Mouse (Mus musculus) heart, postnatal 0 days (tissue): ENCODE results near the gene Fosl1. TPM values are rescaled to one million over a fixed set of nuclear protein-coding genes. Genes with fewer than 3 reads are reported as not detected.

Experiments used
- ATAC-seq: fragments of 200-750 bp; cut with Nextera tagmentation; 2 replicates; pipeline ENCODE4 v1.8.0; 2017; ENCODE audit warnings: low read depth, moderate number of reproducible peaks, moderate library complexity; ENCODE audit not compliant: insufficient read depth
- DNase-seq: peaks from one replicate; pipeline ENCODE4 v3.0.0-alpha.2; 2016; ENCODE audit warnings: low spot score
- H3K27ac ChIP-seq: fragments of 300-500 bp; sonication (generic); 2 replicates; pipeline ENCODE4 v1.5.1; 2014; ENCODE audit warnings: low read depth, mild to moderate bottlenecking
- H3K27me3 ChIP-seq: fragments of 300-500 bp; sonication (generic); 2 replicates; pipeline ENCODE4 v1.6.1; 2014; ENCODE audit warnings: low read length, mixed read lengths; ENCODE audit not compliant: control insufficient read depth, insufficient read depth
- H3K36me3 ChIP-seq: fragments of 300-500 bp; sonication (generic); replicated peaks from 2 replicates; pipeline ENCODE4 v1.6.1; 2014; ENCODE audit warnings: low read length, mixed read lengths; ENCODE audit not compliant: control insufficient read depth, insufficient read depth
- H3K4me1 ChIP-seq: fragments of 300-500 bp; sonication (generic); 2 replicates; pipeline ENCODE4 v1.6.1; 2014; ENCODE audit warnings: antibody characterized with exemption; ENCODE audit not compliant: control insufficient read depth, insufficient read depth
- H3K4me2 ChIP-seq: fragments of 300-500 bp; sonication (generic); 2 replicates; pipeline ENCODE4 v1.6.1; 2014; ENCODE audit warnings: low read depth, mild to moderate bottlenecking, low read length, moderate library complexity
- H3K4me3 ChIP-seq: fragments of 300-500 bp; sonication (generic); 2 replicates; pipeline ENCODE4 v1.5.1; 2014; ENCODE audit warnings: low read depth, low read length
- H3K9ac ChIP-seq: fragments of 300-500 bp; sonication (generic); replicated peaks from 2 replicates; pipeline ENCODE4 v1.6.1; 2014; ENCODE audit warnings: low read depth, low read length, mixed read lengths
- H3K9me3 ChIP-seq: fragments of 300-500 bp; sonication (generic); replicated peaks from 2 replicates; pipeline ENCODE4 v1.6.1; 2016; ENCODE audit warnings: low read length; ENCODE audit not compliant: control insufficient read depth
- CTCF ChIP-seq: IDR thresholded peaks from 2 replicates; pipeline ENCODE4 v1.5.1; 2016; ENCODE audit warnings: antibody characterized with exemption, control low read depth, low read depth
- EP300 ChIP-seq: IDR thresholded peaks from 2 replicates; pipeline ENCODE4 v1.6.1; 2016; ENCODE audit warnings: antibody characterized with exemption, low read depth
- WGBS: fragments of 180-500 bp; shearing (Covaris S2); extraction: QIAGEN DNeasy Blood & Tissue Kit; methylation state at CpG from one replicate; pipeline ENCODE4 v1.1.7; 2014; 5-methylcytosine and 5-hydroxymethylcytosine counted together
- polyA plus RNA-seq: library from polyadenylated mRNA; unstranded; fragments of >200 nt; fragmentation: Nextera tagmentation; extraction: Ambion mirVana; gene quantifications from 2 replicates; pipeline ENCODE4 v1.2.1, GENCODE M21; 2015
- total RNA-seq: library from RNA; depleted of rRNA; stranded (reverse); fragments of >200 nt; gene quantifications from 2 replicates; pipeline ENCODE4 v1.2.3, GENCODE M21; 2014; ENCODE audit warnings: low replicate concordance

Gene Fosl1
- total and polyA plus RNA-seq, 2 experiments from 2014 or later = 0.12 TPM; not detected in 1

GRCm38 (mm10) chr19:5422267-5422666 lies 25.1 kb upstream of the Fosl1 start:
- WGBS = 82% methylated on average over 10 of the region's 10 CpGs
- H3K27ac ChIP-seq = peak overlapping the region; percentile 18; the same call in 1 of the 2 replicates
- no peak overlapping the region for H3K4me2 ChIP-seq
- peaks cover 57% of the 10 kb centered on the region for H3K36me3 ChIP-seq
- no peaks in the 10 kb centered on the region for H3K9me3 ChIP-seq
- no peak overlapping the region for H3K4me3 ChIP-seq
- ATAC-seq (no peak), DNase-seq (no peak)
- H3K27me3 ChIP-seq = no peaks in the 10 kb centered on the region
- TF ChIP-seq EP300 = no peak
- no peak for TF ChIP-seq CTCF
- H3K4me1 ChIP-seq = peaks cover 15% of the 10 kb centered on the region
- no peak overlapping the region for H3K9ac ChIP-seq

GRCm38 (mm10) chr19:5422895-5423443 lies 24.4 kb upstream of the Fosl1 start:
- H3K4me1 ChIP-seq = peaks cover 15% of the 10 kb centered on the region
- H3K4me3 ChIP-seq = 0 out of 2 replicates have a peak overlapping the region, but pooled peaks have one; percentile 61
- peaks cover 51% of the 10 kb centered on the region for H3K36me3 ChIP-seq
- DNase-seq = no peak
- H3K27me3 ChIP-seq = no peaks in the 10 kb centered on the region
- ATAC-seq = no peak
- no peak overlapping the region for H3K9ac ChIP-seq
- no peak overlapping the region for H3K27ac ChIP-seq
- WGBS = 78% methylated on average over 9 of the region's 9 CpGs
- no peaks in the 10 kb centered on the region for H3K9me3 ChIP-seq
- no peak for TF ChIP-seq EP300
- H3K4me2 ChIP-seq = peak overlapping the region; percentile 80; the same call in 1 of the 2 replicates

- peak overlapping the region; percentile 73 for H3K9ac ChIP-seq
Observed at GRCm38 (mm10) chr19:5423561-5423960, 23.8 kb upstream of the Fosl1 start.

GRCm38 (mm10) chr19:5424092-5424781 lies 23.1 kb upstream of the Fosl1 start:
- no peaks in the 10 kb centered on the region for H3K9me3 ChIP-seq
- H3K4me3 ChIP-seq = peak overlapping the region; percentile 61
- peak overlapping the region; percentile 80 for H3K4me2 ChIP-seq
- ATAC-seq (peak; percentile 53), DNase-seq (peak; percentile 43)
- H3K27ac ChIP-seq = peak overlapping the region; percentile 91
- peak overlapping the region; percentile 73 for H3K9ac ChIP-seq
- peaks cover 46% of the 10 kb centered on the region for H3K36me3 ChIP-seq
- no peak for TF ChIP-seq EP300
- TF ChIP-seq CTCF = no peak; the same call in 1 of the 2 replicates
- H3K27me3 ChIP-seq = no peaks in the 10 kb centered on the region
- H3K4me1 ChIP-seq = peaks cover 15% of the 10 kb centered on the region
- under 1% methylated on average over 35 of the region's 48 CpGs for WGBS

More at GRCm38 (mm10) chr19:5423561-5423960, 23.8 kb upstream of the Fosl1 start:
- DNase-seq (no peak), ATAC-seq (no peak)
- Histone ChIP-seq H3K4me2 (peak overlapping the region; percentile 80), H3K27me3 (no peaks in the 10 kb centered on the region), H3K4me1 (peaks cover 15% of the 10 kb centered on the region), H3K9me3 (no peaks in the 10 kb centered on the region), H3K4me3 (peak overlapping the region; percentile 61), H3K27ac (peak overlapping the region; percentile 91), H3K36me3 (peaks cover 46% of the 10 kb centered on the region)
- WGBS = 69% methylated on average over 12 of the region's 12 CpGs
- TF ChIP-seq EP300 (no peak), CTCF (no peak)

- TF ChIP-seq EP300 (no peak; the same call in 1 of the 2 replicates), CTCF (no peak)
- peaks cover 40% of the 10 kb centered on the region for H3K36me3 ChIP-seq
Observed at GRCm38 (mm10) chr19:5424782-5425741, 22.3 kb upstream of the Fosl1 start, which contains the start of the genes Drap1 and AI837181. Gene Drap1 (minus strand): TSS chr19:5424979. Gene AI837181 (plus strand): TSS chr19:5425144.

More at GRCm38 (mm10) chr19:5424782-5425741, 22.3 kb upstream of the Fosl1 start, which contains the start of the genes Drap1 and AI837181:
- peaks cover 15% of the 10 kb centered on the region for H3K4me1 ChIP-seq
- H3K27ac ChIP-seq = peak within 1 kb of the TSS; percentile 91
- peak; percentile 98 for DNase-seq
- peak within 1 kb of the TSS; percentile 61 for H3K4me3 ChIP-seq
- peak within 1 kb of the TSS; percentile 81 for H3K4me2 ChIP-seq
- H3K9ac ChIP-seq = peak within 1 kb of the TSS; percentile 73
- no peaks in the 10 kb centered on the region for H3K9me3 ChIP-seq
- no peaks in the 10 kb centered on the region for H3K27me3 ChIP-seq
- under 1% methylated on average over 50 of the region's 87 CpGs for WGBS
- peak; percentile 88 for ATAC-seq
